Mouse (Mus musculus): ENCODE measurements at regions not wholly inside any gene's neighbourhood (a gene's known extent, or its start where the extent isn't known, plus 50 kb on each side); places are given as distances from the start of the nearest gene placed in this dataset.

- no peak for TF ChIP-seq GATA1 (IDR thresholded peaks at IDR 0.05; ENCODE audit: borderline replicate concordance, low read length)
- no peak for TF ChIP-seq FLI1 (IDR thresholded peaks at IDR 0.05; ENCODE audit: low read length)
These were observed 174.8 kb upstream of the Nr4a3 start for GRCm38 (mm10) chr4:47870010-47870637.
